Mouse (Mus musculus) kidney, postnatal 36 days (tissue): ENCODE measurements around the gene Mitd1.

ENCODE experiments used
- DNase-seq, 2 experiments: peaks; one replicate each; pipeline ENCODE4 v3.0.0; 2021 to 2022; ENCODE audit warnings: mixed read lengths in 2 of 2

Mitd1 gene

GRCm38 (mm10) chr1:37867684-37868322 is 22.4 kb downstream of the Mitd1 start:
- no peak for DNase-seq

- peak; percentile 41 to 80 for DNase-seq
Measured at GRCm38 (mm10) chr1:37867056-37867455, 23.2 kb downstream of the Mitd1 start.

- no peak for DNase-seq
Measured at GRCm38 (mm10) chr1:37866286-37866685, 23.9 kb downstream of the Mitd1 start, which contains the start of gene Tsga10. Tsga10 (minus strand) TSS chr1:37866429.

- DNase-seq: no peak
Measured at GRCm38 (mm10) chr1:37865401-37866215, 24.6 kb downstream of the Mitd1 start.

DNA sequence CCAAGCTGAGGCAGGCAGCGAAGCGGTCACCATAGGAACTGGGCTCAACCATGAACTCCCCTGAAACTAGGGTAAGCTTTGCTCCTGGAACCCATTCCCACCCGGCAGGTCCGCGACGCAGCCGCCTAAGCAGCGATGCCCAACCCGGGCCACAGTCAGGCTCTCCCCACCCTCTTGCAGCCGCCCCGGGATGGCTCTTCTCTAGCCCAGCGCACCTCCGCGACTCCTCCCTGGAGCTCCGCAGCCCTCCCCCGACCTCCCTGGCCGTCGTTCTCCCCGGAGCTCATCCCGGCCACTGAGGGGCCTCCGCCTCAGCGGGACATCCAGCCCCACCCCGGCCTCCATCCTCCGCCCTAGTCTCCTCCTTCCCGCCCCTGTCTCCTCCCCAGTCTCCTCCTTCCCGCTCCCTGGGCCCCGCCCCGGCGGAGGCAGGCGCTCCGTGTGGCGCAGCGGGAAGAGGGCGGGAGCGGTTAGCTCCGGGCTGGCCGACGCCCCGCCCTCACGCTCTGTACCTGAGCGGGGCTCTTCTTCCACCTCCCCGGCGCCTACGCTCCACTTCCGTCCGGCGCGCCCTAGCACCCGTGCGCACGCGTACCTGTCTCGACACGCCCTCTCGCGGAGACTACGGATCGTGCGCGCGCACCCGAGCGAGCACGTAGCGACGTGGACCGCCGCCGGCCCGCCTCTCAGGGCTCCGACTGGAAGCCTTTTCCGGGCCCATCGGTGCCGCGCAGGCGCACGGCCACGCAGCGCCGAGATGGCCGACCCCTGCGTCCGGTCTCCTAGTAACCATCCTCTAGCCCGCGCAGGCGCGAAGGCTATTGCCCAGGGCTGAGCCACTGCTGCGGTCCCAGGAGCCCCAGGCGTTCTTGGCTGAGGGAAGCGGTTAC is 25.5 kb downstream of the Mitd1 start:
- peak; percentile 99 to 100 for DNase-seq

DNA sequence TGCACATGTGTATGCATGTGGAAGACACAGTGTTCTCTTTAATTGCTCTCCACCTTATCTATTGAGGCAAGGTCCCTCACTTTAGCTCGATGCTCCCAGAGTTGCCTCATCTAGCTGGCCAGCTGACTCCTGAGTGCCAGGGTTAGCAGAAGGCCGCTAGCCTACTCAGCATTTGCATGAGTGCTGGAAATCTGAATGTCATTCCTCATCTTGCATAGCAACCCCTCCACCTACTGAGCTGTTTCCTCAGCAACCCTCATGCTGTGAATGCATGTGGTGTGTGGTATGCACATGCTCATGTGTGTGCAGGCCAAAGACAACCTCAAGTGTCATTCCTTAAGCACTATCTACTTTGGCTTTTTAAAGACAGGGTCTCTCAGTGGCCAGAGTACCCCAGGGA is 39.5 kb downstream of the Mitd1 start:
- DNase-seq: no peak

- DNase-seq: peak in 1 of 2 experiments; percentile 34
Measured at GRCm38 (mm10) chr1:37846878-37847277, 43.3 kb downstream of the Mitd1 start.

DNA sequence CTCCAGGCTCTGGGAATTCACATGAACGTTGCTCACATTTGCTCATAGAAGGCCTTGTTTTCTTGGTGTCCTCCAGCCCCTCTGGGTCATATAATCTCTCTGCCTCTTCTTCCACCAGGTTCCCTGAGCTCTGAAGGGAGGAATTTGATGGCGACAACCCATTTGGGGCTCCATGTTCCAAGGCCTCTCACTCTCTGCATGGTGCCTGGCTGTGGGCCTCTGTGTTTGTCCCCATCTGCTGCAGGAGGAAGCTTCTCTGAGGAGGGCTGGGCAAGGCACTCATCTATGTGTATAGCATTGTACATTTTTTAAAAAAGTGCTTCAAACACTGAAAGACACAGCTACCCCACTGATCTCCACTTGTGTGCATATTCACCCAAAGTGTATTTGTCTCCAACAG is 58.5 kb downstream of the Mitd1 start:
- no peak for DNase-seq
